Mouse (Mus musculus) stomach, embryonic 16.5 days (tissue): ENCODE measurements at regions not wholly inside any gene's neighbourhood (a gene's known extent, or its start where the extent isn't known, plus 50 kb on each side); places are given as distances from the start of the nearest gene placed in this dataset.

ENCODE experiments used
- ATAC-seq: fragments of 200-750 bp; cut with Nextera tagmentation; 2 replicates; pipeline ENCODE4 v1.8.0; 2017; ENCODE audit warnings: moderate number of reproducible peaks, moderate TSS enrichment; ENCODE audit not compliant: insufficient read depth, low FRiP score
- H3K27ac ChIP-seq: fragments of 300-500 bp; sonication (generic); 2 replicates; pipeline ENCODE4 v1.5.1; 2014; ENCODE audit warnings: low read length
- H3K27me3 ChIP-seq: fragments of 300-500 bp; sonication (generic); 2 replicates; pipeline ENCODE4 v1.6.1; 2014; ENCODE audit warnings: low read length, control low read depth, mixed read lengths; ENCODE audit not compliant: control insufficient read depth, insufficient read depth
- H3K36me3 ChIP-seq: fragments of 300-500 bp; sonication (generic); 2 replicates; pipeline ENCODE4 v1.6.1; 2014; ENCODE audit warnings: low read length; ENCODE audit not compliant: control insufficient read depth, insufficient read depth
- H3K4me1 ChIP-seq: fragments of 300-500 bp; sonication (generic); 2 replicates; pipeline ENCODE4 v1.6.1; 2014; ENCODE audit warnings: low read length, control low read depth, mixed read lengths; ENCODE audit not compliant: control insufficient read depth, insufficient read depth
- H3K4me2 ChIP-seq: fragments of 300-500 bp; sonication (generic); 2 replicates; pipeline ENCODE4 v1.6.1; 2014; ENCODE audit warnings: low read depth, low read length, mixed read lengths
- H3K4me3 ChIP-seq: fragments of 300-500 bp; sonication (generic); replicated peaks from 2 replicates; pipeline ENCODE4 v1.5.1; 2014; ENCODE audit warnings: mild to moderate bottlenecking, low read length
- H3K9ac ChIP-seq: fragments of 300-500 bp; sonication (generic); 2 replicates; pipeline ENCODE4 v1.6.1; 2014; ENCODE audit warnings: low read length
- H3K9me3 ChIP-seq: fragments of 300-500 bp; sonication (generic); replicated peaks from 2 replicates; pipeline ENCODE4 v1.6.1; 2016; ENCODE audit warnings: low read length, control low read depth; ENCODE audit not compliant: control insufficient read depth
- WGBS: fragments of 180-500 bp; shearing (Covaris S2); extraction: QIAGEN DNeasy Blood & Tissue Kit; methylation state at CpG from one replicate; pipeline ENCODE4 v1.1.7; 2014; 5-methylcytosine and 5-hydroxymethylcytosine counted together

- Histone ChIP-seq H3K36me3 (no peaks in the 10 kb centered on the region), H3K27ac (no peak overlapping the region), H3K9me3 (no peaks in the 10 kb centered on the region), H3K27me3 (no peaks in the 10 kb centered on the region), H3K4me3 (no peak overlapping the region), H3K4me1 (no peaks in the 10 kb centered on the region), H3K9ac (no peak overlapping the region), H3K4me2 (no peak overlapping the region)
- 88% methylated on average over 3 of the region's 3 CpGs for WGBS
- no peak for ATAC-seq
These were observed 85.3 kb downstream of the Slitrk1 start for GRCm38 (mm10) chr14:108828668-108829067.

- Histone ChIP-seq H3K4me3 (no peak overlapping the region), H3K27ac (no peak overlapping the region), H3K9me3 (no peaks in the 10 kb centered on the region), H3K36me3 (no peaks in the 10 kb centered on the region), H3K4me2 (no peak overlapping the region), H3K27me3 (no peaks in the 10 kb centered on the region), H3K9ac (no peak overlapping the region), H3K4me1 (no peaks in the 10 kb centered on the region)
- 83% methylated on average over 4 of the region's 4 CpGs for WGBS
- no peak for ATAC-seq
These were observed 92.4 kb downstream of the Slitrk1 start for GRCm38 (mm10) chr14:108821539-108821938.

GRCm38 (mm10) chr14:108819370-108819769, 94.6 kb downstream of the Slitrk1 start:
- Histone ChIP-seq H3K36me3 (no peaks in the 10 kb centered on the region), H3K27ac (no peak overlapping the region), H3K9me3 (no peaks in the 10 kb centered on the region), H3K4me2 (no peak overlapping the region), H3K4me1 (no peaks in the 10 kb centered on the region), H3K9ac (no peak overlapping the region), H3K4me3 (no peak overlapping the region), H3K27me3 (no peaks in the 10 kb centered on the region)
- ATAC-seq = no peak
- WGBS = 50% methylated on average over 1 of the region's 1 CpGs

- Histone ChIP-seq H3K4me3 (no peak overlapping the region), H3K27me3 (no peaks in the 10 kb centered on the region), H3K36me3 (no peaks in the 10 kb centered on the region), H3K4me2 (no peak overlapping the region), H3K9me3 (no peaks in the 10 kb centered on the region), H3K4me1 (no peaks in the 10 kb centered on the region), H3K27ac (no peak overlapping the region), H3K9ac (no peak overlapping the region)
- 49% methylated on average over 5 of the region's 5 CpGs for WGBS
- no peak for ATAC-seq
These were observed 108.5 kb downstream of the Slitrk1 start for GRCm38 (mm10) chr14:108805394-108805982.

- no peak overlapping the region for H3K4me2 ChIP-seq
- 79% methylated on average over 3 of the region's 3 CpGs for WGBS
These were observed 115.1 kb downstream of the Slitrk1 start for GRCm38 (mm10) chr14:108798884-108799283.

GRCm38 (mm10) chr14:108792445-108792844, 121.5 kb downstream of the Slitrk1 start:
- Histone ChIP-seq H3K4me2 (no peak overlapping the region), H3K9ac (no peak overlapping the region), H3K4me1 (no peaks in the 10 kb centered on the region), H3K36me3 (no peaks in the 10 kb centered on the region), H3K4me3 (no peak overlapping the region), H3K9me3 (no peaks in the 10 kb centered on the region), H3K27me3 (no peaks in the 10 kb centered on the region), H3K27ac (no peak overlapping the region)
- 88% methylated on average over 3 of the region's 3 CpGs for WGBS
- no peak for ATAC-seq

More at GRCm38 (mm10) chr14:108798884-108799283, 115.1 kb downstream of the Slitrk1 start:
- H3K4me1 ChIP-seq = no peaks in the 10 kb centered on the region
- no peaks in the 10 kb centered on the region for H3K27me3 ChIP-seq
- no peak overlapping the region for H3K9ac ChIP-seq
- ATAC-seq = no peak
- no peaks in the 10 kb centered on the region for H3K9me3 ChIP-seq
- no peak overlapping the region for H3K27ac ChIP-seq
- no peak overlapping the region for H3K4me3 ChIP-seq
- H3K36me3 ChIP-seq = no peaks in the 10 kb centered on the region

GRCm38 (mm10) chr14:108791296-108791695, 122.7 kb downstream of the Slitrk1 start:
- ATAC-seq = no peak
- Histone ChIP-seq H3K9ac (no peak overlapping the region), H3K9me3 (no peaks in the 10 kb centered on the region), H3K27ac (no peak overlapping the region), H3K4me1 (no peaks in the 10 kb centered on the region), H3K4me2 (no peak overlapping the region), H3K36me3 (no peaks in the 10 kb centered on the region), H3K4me3 (no peak overlapping the region), H3K27me3 (no peaks in the 10 kb centered on the region)
- WGBS = 17% methylated on average over 1 of the region's 1 CpGs

GRCm38 (mm10) chr14:108748730-108749129, 165.2 kb downstream of the Slitrk1 start:
- Histone ChIP-seq H3K4me2 (no peak overlapping the region), H3K9me3 (no peaks in the 10 kb centered on the region), H3K4me1 (no peaks in the 10 kb centered on the region), H3K27ac (no peak overlapping the region), H3K4me3 (no peak overlapping the region), H3K9ac (no peak overlapping the region), H3K36me3 (no peaks in the 10 kb centered on the region), H3K27me3 (no peaks in the 10 kb centered on the region)
- no peak for ATAC-seq

- Histone ChIP-seq H3K36me3 (no peaks in the 10 kb centered on the region), H3K27me3 (no peaks in the 10 kb centered on the region), H3K4me2 (no peak overlapping the region), H3K27ac (no peak overlapping the region), H3K9me3 (no peaks in the 10 kb centered on the region), H3K9ac (no peak overlapping the region), H3K4me1 (no peaks in the 10 kb centered on the region), H3K4me3 (no peak overlapping the region)
- ATAC-seq = peak; percentile 44; the same call in 1 of the 2 replicates
- WGBS = 45% methylated on average over 6 of the region's 6 CpGs
These were observed 202.1 kb downstream of the Slitrk1 start for GRCm38 (mm10) chr14:108711811-108712210.
